Mouse (Mus musculus) kidney, adult 11 months (tissue): ENCODE measurements around the gene Larp1b.

ENCODE experiments used
- DNase-seq: peaks from one replicate; pipeline ENCODE4 v3.0.0; 2022

Gene Larp1b

GRCm38 (mm10) chr3:41084421-41084820 lies 134.8 kb downstream of the Larp1b start:
- DNase-seq, result no peak

GRCm38 (mm10) chr3:41087071-41087470 lies 137.4 kb downstream of the Larp1b start:
- no peak for DNase-seq
